Mouse (Mus musculus): Measurements from ENCODE around the gene Usp22.
"Not testable (repeated sequence)": the region's sequence is repeated elsewhere in the genome, so short reads cannot be mapped to it uniquely, and the experiment has no call there.

Gene Usp22

GRCm38 (mm10) chr11:61196616-61197353 lies 21.9 kb upstream of the Usp22 start:
- no peak overlapping the region for H3K4me3 ChIP-seq (replicated peaks; ENCODE audit: low read length)
- H3K27me3 ChIP-seq (ENCODE audit: insufficient read depth, low read length) = peaks cover 20% of the 10 kb centered on the region
- no peak for TF ChIP-seq CTCF (conservative IDR thresholded peaks at IDR 0.05; ENCODE audit: low read length)
- no peak for TF ChIP-seq POU5F1 (IDR thresholded peaks at IDR 0.05; ENCODE audit: borderline replicate concordance, low read length)
- no peak for TF ChIP-seq NANOG (IDR thresholded peaks at IDR 0.05; ENCODE audit: borderline replicate concordance, low read length)
- H3K9me3 ChIP-seq (ENCODE audit: low read length) = no peaks in the 10 kb centered on the region
- no peaks in the 10 kb centered on the region for H3K36me3 ChIP-seq (ENCODE audit: insufficient read depth, low read length)
- peaks cover 8% of the 10 kb centered on the region; the same call in 1 of the 2 replicates for H3K4me1 ChIP-seq (replicated peaks; ENCODE audit: low read depth, low read length)

- H3K27me3 ChIP-seq (ENCODE audit: insufficient read depth, low read length) = peaks cover 20% of the 10 kb centered on the region
- TF ChIP-seq POU5F1 (IDR thresholded peaks at IDR 0.05; ENCODE audit: borderline replicate concordance, low read length) (no peak), CTCF (conservative IDR thresholded peaks at IDR 0.05; ENCODE audit: low read length) (peak; percentile 93)
- no peaks in the 10 kb centered on the region for H3K36me3 ChIP-seq (ENCODE audit: insufficient read depth, low read length)
- H3K4me1 ChIP-seq (replicated peaks; ENCODE audit: low read depth, low read length) = peaks cover 11% of the 10 kb centered on the region
- no peaks in the 10 kb centered on the region for H3K9me3 ChIP-seq (ENCODE audit: low read length)
- no peak overlapping the region for H3K4me3 ChIP-seq (replicated peaks; ENCODE audit: low read length)
Observed at GRCm38 (mm10) chr11:61193392-61193791, 18.5 kb upstream of the Usp22 start.

GRCm38 (mm10) chr11:61192779-61193178 lies 17.9 kb upstream of the Usp22 start:
- Histone ChIP-seq H3K4me1 (replicated peaks; ENCODE audit: low read depth, low read length) (peaks cover 11% of the 10 kb centered on the region), H3K9me3 (ENCODE audit: low read length) (no peaks in the 10 kb centered on the region), H3K27me3 (ENCODE audit: insufficient read depth, low read length) (peaks cover 20% of the 10 kb centered on the region), H3K4me3 (replicated peaks; ENCODE audit: low read length) (no peak overlapping the region), H3K36me3 (ENCODE audit: insufficient read depth, low read length) (no peaks in the 10 kb centered on the region)
- TF ChIP-seq POU5F1 (IDR thresholded peaks at IDR 0.05; ENCODE audit: borderline replicate concordance, low read length) = no peak
- TF ChIP-seq CTCF (conservative IDR thresholded peaks at IDR 0.05; ENCODE audit: low read length) = no peak
- TF ChIP-seq NANOG (IDR thresholded peaks at IDR 0.05; ENCODE audit: borderline replicate concordance, low read length) = no peak

- Histone ChIP-seq H3K27me3 (ENCODE audit: insufficient read depth, low read length) (peaks cover 20% of the 10 kb centered on the region), H3K4me1 (replicated peaks; ENCODE audit: low read depth, low read length) (peaks cover 11% of the 10 kb centered on the region)
- H3K4me3 ChIP-seq (replicated peaks; ENCODE audit: low read length); H3K9me3 ChIP-seq (ENCODE audit: low read length); H3K36me3 ChIP-seq (ENCODE audit: insufficient read depth, low read length): not testable (repeated sequence)
Observed at GRCm38 (mm10) chr11:61192123-61192522, 17.3 kb upstream of the Usp22 start.

GRCm38 (mm10) chr11:61190776-61191175 lies 15.9 kb upstream of the Usp22 start:
- no peaks in the 10 kb centered on the region for H3K36me3 ChIP-seq (ENCODE audit: insufficient read depth, low read length)
- peaks cover 20% of the 10 kb centered on the region for H3K27me3 ChIP-seq (ENCODE audit: insufficient read depth, low read length)
- no peaks in the 10 kb centered on the region for H3K9me3 ChIP-seq (ENCODE audit: low read length)
- H3K4me3 ChIP-seq (replicated peaks; ENCODE audit: low read length) = no peak overlapping the region
- TF ChIP-seq NANOG (IDR thresholded peaks at IDR 0.05; ENCODE audit: borderline replicate concordance, low read length) = no peak
- TF ChIP-seq CTCF (conservative IDR thresholded peaks at IDR 0.05; ENCODE audit: low read length) = no peak
- TF ChIP-seq POU5F1 (IDR thresholded peaks at IDR 0.05; ENCODE audit: borderline replicate concordance, low read length) = no peak
- H3K4me1 ChIP-seq (replicated peaks; ENCODE audit: low read depth, low read length) = peaks cover 11% of the 10 kb centered on the region

GRCm38 (mm10) chr11:61183820-61184219 lies 9.0 kb upstream of the Usp22 start:
- H3K4me3 ChIP-seq (replicated peaks; ENCODE audit: low read length) = no peak overlapping the region
- no peaks in the 10 kb centered on the region for H3K27me3 ChIP-seq (ENCODE audit: insufficient read depth, low read length)
- no peaks in the 10 kb centered on the region for H3K36me3 ChIP-seq (ENCODE audit: insufficient read depth, low read length)
- peaks cover 37% of the 10 kb centered on the region for H3K4me1 ChIP-seq (replicated peaks; ENCODE audit: low read depth, low read length)
- TF ChIP-seq CTCF (conservative IDR thresholded peaks at IDR 0.05; ENCODE audit: low read length) (no peak), NANOG (IDR thresholded peaks at IDR 0.05; ENCODE audit: borderline replicate concordance, low read length) (no peak), POU5F1 (IDR thresholded peaks at IDR 0.05; ENCODE audit: borderline replicate concordance, low read length) (no peak)
- no peaks in the 10 kb centered on the region; the same call in 1 of the 2 replicates for H3K9me3 ChIP-seq (ENCODE audit: low read length)

GRCm38 (mm10) chr11:61181624-61182023 lies 6.8 kb upstream of the Usp22 start:
- no peaks in the 10 kb centered on the region for H3K27me3 ChIP-seq (ENCODE audit: insufficient read depth, low read length)
- H3K36me3 ChIP-seq (ENCODE audit: insufficient read depth, low read length) = no peaks in the 10 kb centered on the region
- H3K9me3 ChIP-seq (ENCODE audit: low read length) = no peaks in the 10 kb centered on the region; the same call in 1 of the 2 replicates
- TF ChIP-seq POU5F1 (IDR thresholded peaks at IDR 0.05; ENCODE audit: borderline replicate concordance, low read length) (0 out of 2 replicates have a peak, but pooled peaks have one; percentile 41), NANOG (IDR thresholded peaks at IDR 0.05; ENCODE audit: borderline replicate concordance, low read length) (peak; percentile 75), CTCF (conservative IDR thresholded peaks at IDR 0.05; ENCODE audit: low read length) (no peak)
- peaks cover 46% of the 10 kb centered on the region for H3K4me1 ChIP-seq (replicated peaks; ENCODE audit: low read depth, low read length)
- no peak overlapping the region for H3K4me3 ChIP-seq (replicated peaks; ENCODE audit: low read length)

GRCm38 (mm10) chr11:61180361-61180760 lies 5.5 kb upstream of the Usp22 start:
- Histone ChIP-seq H3K27me3 (ENCODE audit: insufficient read depth, low read length) (no peaks in the 10 kb centered on the region), H3K9me3 (ENCODE audit: low read length) (no peaks in the 10 kb centered on the region; the same call in 1 of the 2 replicates), H3K4me3 (replicated peaks; ENCODE audit: low read length) (no peak overlapping the region), H3K4me1 (replicated peaks; ENCODE audit: low read depth, low read length) (peaks cover 59% of the 10 kb centered on the region), H3K36me3 (ENCODE audit: insufficient read depth, low read length) (no peaks in the 10 kb centered on the region)
- TF ChIP-seq POU5F1 (IDR thresholded peaks at IDR 0.05; ENCODE audit: borderline replicate concordance, low read length) (no peak), CTCF (conservative IDR thresholded peaks at IDR 0.05; ENCODE audit: low read length) (no peak), NANOG (IDR thresholded peaks at IDR 0.05; ENCODE audit: borderline replicate concordance, low read length) (no peak)

GRCm38 (mm10) chr11:61176321-61176720 lies 1.5 kb upstream of the Usp22 start:
- Histone ChIP-seq H3K4me1 (replicated peaks; ENCODE audit: low read depth, low read length) (peaks cover 62% of the 10 kb centered on the region), H3K9me3 (ENCODE audit: low read length) (no peaks in the 10 kb centered on the region), H3K4me3 (replicated peaks; ENCODE audit: low read length) (no peak overlapping the region), H3K27me3 (ENCODE audit: insufficient read depth, low read length) (no peaks in the 10 kb centered on the region), H3K36me3 (ENCODE audit: insufficient read depth, low read length) (peaks cover 16% of the 10 kb centered on the region)
- TF ChIP-seq POU5F1 (IDR thresholded peaks at IDR 0.05; ENCODE audit: borderline replicate concordance, low read length) (no peak), NANOG (IDR thresholded peaks at IDR 0.05; ENCODE audit: borderline replicate concordance, low read length) (no peak), CTCF (conservative IDR thresholded peaks at IDR 0.05; ENCODE audit: low read length) (no peak)

All from E14TG2a.4 (cell line).